Mouse (Mus musculus) limb, embryonic 14.5 days (tissue): Measurements from ENCODE around the gene Rad9a. TPM values are rescaled to one million over a fixed set of nuclear protein-coding genes. Genes with fewer than 3 reads are reported as not detected.

ENCODE experiments used
- ATAC-seq: fragments of 200-750 bp; cut with Nextera tagmentation; 2 replicates; pipeline ENCODE4 v1.8.0; 2017; ENCODE audit warnings: low read depth, moderate number of reproducible peaks, moderate TSS enrichment; ENCODE audit not compliant: low FRiP score
- DNase-seq: peaks from one replicate; pipeline ENCODE4 v3.0.0-alpha.2; 2015; ENCODE audit warnings: low spot score
- H3K27ac ChIP-seq: fragments of 300-500 bp; sonication (generic); replicated peaks from 2 replicates; pipeline ENCODE4 v1.5.1; 2014; ENCODE audit warnings: low read depth, mild to moderate bottlenecking, low read length, moderate library complexity, mixed read lengths
- H3K27me3 ChIP-seq: fragments of 300-500 bp; sonication (generic); 2 replicates; pipeline ENCODE4 v1.6.1; 2014; ENCODE audit warnings: low read length, mixed read lengths; ENCODE audit not compliant: control insufficient read depth, insufficient read depth
- H3K36me3 ChIP-seq: fragments of 300-500 bp; sonication (generic); 2 replicates; pipeline ENCODE4 v1.6.1; 2014; ENCODE audit warnings: mild to moderate bottlenecking, low read length, moderate library complexity, mixed read lengths; ENCODE audit not compliant: control insufficient read depth, insufficient read depth
- H3K4me1 ChIP-seq: fragments of 300-500 bp; sonication (generic); 2 replicates; pipeline ENCODE4 v1.6.1; 2014; ENCODE audit warnings: antibody characterized with exemption, low read length, mixed read lengths; ENCODE audit not compliant: control insufficient read depth, insufficient read depth
- H3K4me2 ChIP-seq: fragments of 300-500 bp; sonication (generic); replicated peaks from 2 replicates; pipeline ENCODE4 v1.6.1; 2014; ENCODE audit warnings: low read depth, mild to moderate bottlenecking, low read length, moderate library complexity; ENCODE audit not compliant: severe bottlenecking
- H3K4me3 ChIP-seq: fragments of 300-500 bp; sonication (generic); replicated peaks from 2 replicates; pipeline ENCODE4 v1.5.1; 2014; ENCODE audit warnings: low read length
- H3K9ac ChIP-seq: fragments of 300-500 bp; sonication (generic); 2 replicates; pipeline ENCODE4 v1.6.1; 2014; ENCODE audit warnings: mild to moderate bottlenecking, low read depth, low read length, moderate library complexity; ENCODE audit not compliant: severe bottlenecking
- H3K9me3 ChIP-seq: fragments of 300-500 bp; sonication (generic); 2 replicates; pipeline ENCODE4 v1.6.1; 2016; ENCODE audit warnings: low read length; ENCODE audit not compliant: control insufficient read depth
- POLR2A ChIP-seq: fragments of 200-500 bp; IDR thresholded peaks from 2 replicates; pipeline ENCODE4 v1.8.0; 2012; ENCODE audit warnings: inconsistent platforms, mild to moderate bottlenecking, moderate library complexity, borderline replicate concordance; ENCODE audit not compliant: insufficient read depth, insufficient read length; ENCODE audit errors: extremely low read depth
- WGBS: fragments of 180-500 bp; shearing (Covaris S2); extraction: QIAGEN DNeasy Blood & Tissue Kit; methylation state at CpG from one replicate; pipeline ENCODE4 v1.1.7; 2014; 5-methylcytosine and 5-hydroxymethylcytosine counted together
- polyA plus RNA-seq, 2 experiments: library from polyadenylated mRNA; depleted of rRNA in 1 of 2; stranded (reverse) in 1 of 2; unstranded in 1 of 2; fragments of >200 nt; fragmentation: Nextera tagmentation in 1 of 2; extraction: Ambion mirVana in 1 of 2; gene quantifications; 2 replicates each; pipeline versions ENCODE4 v1.2.1 to v1.2.3; 2012 to 2014

Rad9a gene
- polyA plus RNA-seq, 2 experiments, result 33.3 to 57.5 TPM

DNA sequence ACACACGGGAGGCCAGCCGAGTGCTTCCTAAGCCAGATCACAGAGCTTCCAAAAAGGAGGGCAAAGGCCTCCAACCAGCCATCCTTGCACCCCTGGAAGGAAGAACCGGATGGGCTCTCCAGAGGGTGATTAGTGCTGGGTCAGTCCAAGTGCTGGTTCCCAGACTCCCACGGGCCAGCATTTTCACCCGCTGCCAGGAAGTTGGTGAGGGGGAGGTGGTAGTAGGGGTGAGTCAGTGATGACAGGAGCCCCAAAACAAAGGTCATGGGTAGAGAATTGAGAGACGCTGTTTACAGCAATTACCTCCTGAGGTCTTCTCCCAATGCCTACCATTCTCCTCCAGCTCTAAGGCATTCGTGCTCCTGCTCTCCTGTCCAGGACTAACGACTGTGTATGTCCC lies 29.0 kb upstream of the Rad9a start:
- Histone ChIP-seq H3K4me2 (no peak overlapping the region), H3K36me3 (no peaks in the 10 kb centered on the region), H3K9ac (no peak overlapping the region), H3K27ac (no peak overlapping the region), H3K27me3 (no peaks in the 10 kb centered on the region), H3K9me3 (no peaks in the 10 kb centered on the region), H3K4me3 (no peak overlapping the region), H3K4me1 (peaks cover 9% of the 10 kb centered on the region; the same call in 1 of the 2 replicates)
- DNase-seq (no peak), ATAC-seq (no peak)
- no peak for TF ChIP-seq POLR2A
- 69% methylated on average over 8 of the region's 8 CpGs for WGBS

DNA sequence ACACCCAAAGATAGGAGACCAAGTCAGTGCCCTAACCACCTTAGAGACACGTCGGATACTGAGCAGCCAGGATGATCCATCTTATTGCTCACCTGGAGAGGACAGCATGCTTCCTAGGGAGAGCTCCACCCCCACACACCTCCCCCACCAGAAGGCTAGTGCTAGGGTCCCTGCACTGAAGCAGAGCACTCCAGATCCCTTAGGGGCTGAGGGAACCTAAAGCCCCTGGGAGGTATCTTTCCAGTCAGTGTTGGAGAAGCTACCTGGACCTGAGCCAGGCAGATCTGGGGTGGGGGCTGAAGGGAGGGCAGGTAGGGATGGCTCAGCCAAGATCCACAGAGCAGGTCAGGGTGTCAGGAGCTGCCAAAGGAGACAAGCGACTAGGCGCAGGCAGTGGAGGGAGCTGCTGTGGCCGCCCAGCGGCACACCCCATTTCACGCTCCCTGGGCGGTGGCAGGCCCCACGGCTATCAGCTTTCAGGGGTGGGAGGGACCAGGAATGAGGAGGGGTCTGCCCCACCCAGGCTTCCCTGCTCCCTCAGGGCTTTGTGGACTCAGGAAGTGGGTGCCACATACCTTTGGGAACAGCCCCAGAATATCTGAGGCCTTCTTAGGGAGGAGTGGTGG lies 28.1 kb upstream of the Rad9a start:
- no peak overlapping the region for H3K9ac ChIP-seq
- no peak overlapping the region for H3K4me2 ChIP-seq
- DNase-seq, result no peak
- H3K27me3 ChIP-seq, result no peaks in the 10 kb centered on the region
- 33% methylated on average over 9 of the region's 9 CpGs for WGBS
- H3K9me3 ChIP-seq, result no peaks in the 10 kb centered on the region
- peaks cover 9% of the 10 kb centered on the region; the same call in 1 of the 2 replicates for H3K4me1 ChIP-seq
- ATAC-seq, result no peak
- H3K4me3 ChIP-seq, result no peak overlapping the region
- no peak overlapping the region for H3K27ac ChIP-seq
- no peaks in the 10 kb centered on the region for H3K36me3 ChIP-seq
- TF ChIP-seq POLR2A, result no peak

DNA sequence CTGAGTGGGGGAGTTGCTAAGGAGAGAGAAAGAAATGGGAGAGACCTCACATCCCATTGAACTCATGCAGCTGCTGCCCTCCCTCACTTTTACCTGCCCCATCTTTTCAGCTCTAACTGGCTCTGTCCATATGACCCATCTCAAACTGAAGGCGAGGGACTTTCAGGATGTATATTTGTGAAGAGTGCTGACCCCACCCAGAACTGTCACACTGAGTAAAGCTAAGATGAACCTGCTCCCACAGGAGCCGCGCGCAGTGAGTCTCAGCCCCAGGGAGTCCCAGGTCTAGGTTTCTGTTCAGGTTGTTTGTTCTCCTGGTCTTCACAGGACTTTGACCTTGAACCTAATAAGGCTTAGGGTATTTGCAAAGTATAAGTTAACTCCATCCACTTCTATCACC lies 27.4 kb upstream of the Rad9a start:
- no peak for TF ChIP-seq POLR2A
- no peak for DNase-seq
- Histone ChIP-seq H3K4me2 (no peak overlapping the region), H3K27ac (no peak overlapping the region), H3K9me3 (no peaks in the 10 kb centered on the region), H3K27me3 (no peaks in the 10 kb centered on the region), H3K4me3 (no peak overlapping the region), H3K36me3 (no peaks in the 10 kb centered on the region), H3K4me1 (peaks cover 9% of the 10 kb centered on the region; the same call in 1 of the 2 replicates), H3K9ac (no peak overlapping the region)
- 70% methylated on average over 4 of the region's 4 CpGs for WGBS
- no peak for ATAC-seq

DNA sequence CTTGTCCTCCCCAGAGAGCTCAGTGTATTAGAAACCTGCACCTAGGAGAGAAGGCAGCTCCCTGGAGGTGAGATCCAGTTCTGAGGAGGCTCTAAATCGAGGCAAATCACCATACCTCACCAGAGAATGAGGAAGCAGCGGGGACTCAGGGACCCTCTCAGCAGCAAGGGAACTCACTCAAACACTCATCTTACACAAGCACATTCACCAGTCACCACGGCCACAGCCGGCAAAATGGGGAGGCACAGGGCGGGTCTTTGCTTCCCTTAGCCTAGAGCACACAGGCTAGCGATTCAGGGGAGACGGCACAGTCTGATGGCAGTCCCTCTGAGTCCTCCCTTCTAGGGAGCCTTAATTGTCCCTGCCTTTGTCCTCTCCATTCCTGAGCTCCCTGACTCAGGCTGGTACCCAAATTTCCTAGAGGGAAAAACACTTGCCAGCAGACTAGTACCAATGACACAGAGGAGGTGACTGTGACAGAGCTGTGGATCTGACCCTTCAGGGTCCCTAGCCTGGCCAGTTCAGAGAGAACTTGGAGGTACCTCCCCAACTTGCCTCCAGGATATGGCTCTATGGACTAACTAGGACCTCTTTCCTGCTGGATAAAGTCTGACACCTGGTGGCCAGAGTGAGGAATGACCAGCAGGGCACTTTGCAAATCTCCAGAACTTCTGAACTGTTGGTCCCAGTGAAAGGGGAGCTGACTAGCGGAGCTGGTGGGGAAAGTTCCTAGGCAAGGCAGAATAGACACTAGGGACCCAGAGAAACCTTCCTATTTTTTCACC lies 26.6 kb upstream of the Rad9a start:
- DNase-seq (peak; percentile 80), ATAC-seq (peak; percentile 63; the same call in 1 of the 2 replicates)

DNA sequence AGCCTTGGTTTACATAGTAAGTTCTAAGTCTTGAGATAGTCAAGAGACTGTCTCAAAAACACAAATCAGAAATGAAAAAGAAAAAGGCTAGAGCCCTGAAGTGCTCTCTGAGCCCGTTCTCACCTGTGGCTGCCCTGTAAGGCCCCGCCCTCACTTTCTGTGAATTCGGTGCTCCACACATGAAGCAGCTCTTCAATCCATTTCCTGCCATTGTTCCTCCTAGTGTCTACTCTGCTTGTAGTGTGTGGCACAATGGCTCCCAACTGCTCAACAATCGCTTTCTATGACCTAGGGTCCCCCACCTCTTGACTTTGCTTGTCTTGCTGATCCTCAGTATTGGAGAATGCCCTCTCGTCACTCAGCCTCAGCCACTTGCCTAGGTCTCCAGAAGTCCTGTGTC lies 26.0 kb upstream of the Rad9a start:
- peaks cover 8% of the 10 kb centered on the region; the same call in 1 of the 2 replicates for H3K4me1 ChIP-seq
- TF ChIP-seq POLR2A, result no peak
- H3K27ac ChIP-seq, result no peak overlapping the region
- H3K9ac ChIP-seq, result no peak overlapping the region
- no peak for DNase-seq
- H3K9me3 ChIP-seq, result no peaks in the 10 kb centered on the region
- no peak for ATAC-seq
- peaks cover 7% of the 10 kb centered on the region for H3K36me3 ChIP-seq
- no peak overlapping the region for H3K4me2 ChIP-seq
- WGBS, result 70% methylated on average over 5 of the region's 5 CpGs
- no peak overlapping the region for H3K4me3 ChIP-seq
- no peaks in the 10 kb centered on the region for H3K27me3 ChIP-seq

More for the DNA sequence above, 26.6 kb upstream of the Rad9a start:
- Histone ChIP-seq H3K4me3 (no peak overlapping the region), H3K27me3 (no peaks in the 10 kb centered on the region), H3K4me2 (no peak overlapping the region), H3K9ac (no peak overlapping the region), H3K4me1 (peaks cover 9% of the 10 kb centered on the region; the same call in 1 of the 2 replicates), H3K36me3 (peaks cover 1% of the 10 kb centered on the region; the same call in 1 of the 2 replicates), H3K9me3 (no peaks in the 10 kb centered on the region), H3K27ac (no peak overlapping the region)
- no peak for TF ChIP-seq POLR2A
- 12% methylated on average over 8 of the region's 8 CpGs for WGBS
